Mouse (Mus musculus): ENCODE measurements around the gene Pigk. TPM values are rescaled to one million over a fixed set of nuclear protein-coding genes. Genes with fewer than 3 reads are reported as not detected.

The Pigk gene
- total RNA-seq, 2 experiments from 2014 or later: 47.8 to 63.0 TPM

- DNase-seq (ENCODE audit: low spot score in 2 of 2): no peak
Measured at GRCm38 (mm10) chr3:152886749-152887148, 172.8 kb downstream of the Pigk start.

- no peak for DNase-seq (ENCODE audit: low spot score in 2 of 2)
Measured at GRCm38 (mm10) chr3:152888116-152888515, 174.2 kb downstream of the Pigk start.

DNA sequence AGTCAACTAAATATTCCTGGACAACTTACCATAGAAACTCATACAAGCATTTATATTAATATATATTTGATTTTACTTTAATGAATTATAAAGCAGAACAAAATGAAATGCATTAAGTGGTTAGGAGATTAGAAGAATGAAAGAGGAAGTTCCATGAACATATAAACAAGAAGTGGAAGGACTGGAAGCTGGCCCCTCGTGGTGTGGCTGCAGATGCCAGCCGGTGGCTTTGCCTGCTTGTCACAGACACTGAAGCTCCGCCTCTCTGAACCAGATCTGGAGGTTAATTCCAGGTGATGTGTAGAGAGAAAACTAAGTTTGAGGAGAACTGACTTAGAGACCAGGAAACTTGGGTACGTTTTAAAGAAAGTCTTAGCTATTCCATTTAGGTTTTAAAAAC, 181.0 kb downstream of the Pigk start:
- no peak for DNase-seq (ENCODE audit: low spot score in 2 of 2)

- no peak for DNase-seq (ENCODE audit: low spot score in 2 of 2)
Measured at GRCm38 (mm10) chr3:152896111-152896510, 182.2 kb downstream of the Pigk start.

DNA sequence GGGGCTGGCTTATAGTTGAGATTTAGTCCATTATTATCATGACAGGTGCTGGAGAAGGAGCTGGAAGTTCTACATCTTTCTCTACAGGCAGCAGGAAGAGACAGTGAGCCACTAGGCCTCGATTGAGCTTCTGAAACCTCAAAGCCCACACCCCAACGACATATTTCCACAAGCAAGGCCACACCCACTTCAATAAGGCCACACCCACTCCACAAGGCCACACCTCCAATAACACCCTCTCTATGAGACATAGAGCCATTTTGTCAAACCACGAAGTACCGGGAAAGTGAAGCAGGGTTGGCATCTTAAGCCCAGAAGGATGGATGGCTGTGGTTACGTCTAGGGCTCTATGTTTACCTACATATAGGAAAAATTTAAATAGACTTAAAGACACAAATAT, 183.3 kb downstream of the Pigk start:
- no peak for DNase-seq (ENCODE audit: low spot score in 2 of 2)

- no peak for DNase-seq (ENCODE audit: low spot score in 2 of 2)
Measured at GRCm38 (mm10) chr3:152898906-152899305, 185.0 kb downstream of the Pigk start.

GRCm38 (mm10) chr3:152905026-152905425, 191.1 kb downstream of the Pigk start:
- no peak for DNase-seq (ENCODE audit: low spot score in 2 of 2)

GRCm38 (mm10) chr3:152905800-152906199, 191.9 kb downstream of the Pigk start:
- no peak for DNase-seq (ENCODE audit: low spot score in 2 of 2)

DNA sequence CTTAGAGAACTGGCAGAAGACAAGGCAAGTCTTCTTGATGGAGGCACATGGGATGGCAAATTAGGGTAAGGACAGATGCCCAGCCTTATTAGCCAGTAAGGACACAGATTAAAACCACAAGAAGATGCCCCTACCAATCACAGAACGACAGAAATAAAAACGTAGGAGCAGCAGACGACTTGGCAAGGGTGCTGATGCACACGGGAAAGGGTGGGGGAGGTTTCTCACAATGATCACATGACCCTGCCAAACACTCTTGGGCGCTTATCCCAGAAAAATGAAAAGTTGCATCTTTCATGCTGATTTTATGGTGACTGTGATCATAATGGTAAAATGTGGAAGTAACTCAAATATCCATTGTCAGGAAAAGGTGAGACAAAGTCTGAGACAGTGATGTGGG, 193.2 kb downstream of the Pigk start:
- no peak for DNase-seq (ENCODE audit: low spot score in 2 of 2)

DNA sequence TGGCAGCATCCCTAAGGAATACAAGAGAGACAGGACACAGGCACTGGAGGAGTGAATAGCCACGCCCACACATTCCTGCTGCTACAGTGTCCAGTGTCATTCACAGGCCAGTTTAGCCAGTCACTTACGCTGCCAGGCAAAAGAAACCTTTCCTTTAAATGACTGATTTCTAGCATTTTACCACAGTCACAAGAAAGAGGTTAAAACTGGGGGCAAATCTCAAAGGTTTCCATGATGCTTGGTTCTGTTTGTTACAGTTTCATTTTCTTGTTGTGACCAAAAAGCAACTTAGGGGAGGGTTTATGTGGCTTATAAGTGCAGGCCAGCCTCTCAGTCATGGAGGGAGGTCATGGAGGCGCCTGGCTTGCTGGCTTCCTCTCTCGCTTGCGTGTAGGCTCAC, 193.8 kb downstream of the Pigk start:
- DNase-seq (ENCODE audit: low spot score in 2 of 2): no peak

- no peak for DNase-seq (ENCODE audit: low spot score in 2 of 2)
Measured at GRCm38 (mm10) chr3:152911578-152911977, 197.7 kb downstream of the Pigk start.

DNA sequence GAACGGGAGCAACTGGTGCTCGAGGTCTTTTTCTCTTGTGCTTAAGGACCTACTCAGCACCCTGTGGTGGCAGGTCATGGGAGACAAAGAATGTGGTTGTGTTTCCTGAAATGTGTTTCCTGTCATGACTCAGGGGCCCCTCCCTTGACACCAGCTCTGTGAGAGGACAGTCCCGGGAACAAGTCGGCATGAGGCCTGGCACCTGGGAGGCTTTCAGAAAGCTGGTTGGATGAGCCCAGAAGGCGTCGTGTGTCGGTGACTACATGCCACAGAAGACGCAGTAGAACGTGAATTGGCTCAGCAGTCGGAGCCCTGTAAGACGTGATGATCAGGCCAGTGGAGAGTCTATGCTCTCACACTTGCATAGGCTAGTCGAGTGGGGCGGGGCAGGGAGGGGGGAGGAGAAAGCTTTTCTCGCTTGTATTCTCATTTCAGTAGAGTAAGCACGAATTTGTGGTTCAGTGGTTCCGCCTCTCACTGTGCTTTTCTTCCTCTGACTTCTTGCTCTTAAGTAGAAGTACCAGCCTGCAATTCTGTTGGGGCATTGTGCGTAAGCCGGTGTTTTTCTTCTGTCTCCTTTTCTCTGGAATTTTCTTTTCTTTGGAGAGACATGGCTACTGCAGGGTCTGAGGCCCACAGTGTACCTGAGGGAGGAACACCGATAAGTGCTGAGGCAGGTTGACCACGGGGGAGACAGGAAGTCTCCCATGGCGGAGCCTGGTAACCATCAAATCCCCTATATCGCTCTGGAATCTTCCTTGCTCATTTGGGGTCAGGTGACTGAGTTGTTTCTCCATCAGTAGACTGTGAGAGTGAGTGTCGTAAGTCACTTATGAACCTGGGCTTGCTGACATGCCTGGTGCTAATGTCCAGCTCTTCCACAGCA, 198.6 kb downstream of the Pigk start:
- DNase-seq (ENCODE audit: low spot score in 2 of 2): no peak

GRCm38 (mm10) chr3:152913150-152913549, 199.2 kb downstream of the Pigk start:
- DNase-seq (ENCODE audit: low spot score in 2 of 2): no peak

DNA sequence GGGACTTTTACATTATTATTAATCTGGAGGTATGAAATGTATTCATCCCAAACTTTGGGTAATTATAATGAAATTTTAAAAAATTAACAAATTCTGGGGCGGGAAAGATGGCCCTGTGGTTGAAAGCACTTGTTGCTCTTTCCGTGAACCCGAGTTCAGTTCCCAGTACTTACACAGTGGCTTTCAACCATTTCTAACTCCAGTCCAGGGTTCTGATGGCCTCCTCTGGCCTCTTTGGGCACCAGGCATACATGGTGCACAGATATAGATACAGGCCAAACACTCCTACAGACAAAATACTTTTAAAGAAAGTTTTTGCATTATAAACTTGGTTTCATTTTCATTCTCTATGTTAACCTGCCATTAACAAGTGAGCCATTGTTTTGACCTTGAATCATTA, 199.7 kb downstream of the Pigk start:
- DNase-seq (ENCODE audit: low spot score in 2 of 2): no peak

DNA sequence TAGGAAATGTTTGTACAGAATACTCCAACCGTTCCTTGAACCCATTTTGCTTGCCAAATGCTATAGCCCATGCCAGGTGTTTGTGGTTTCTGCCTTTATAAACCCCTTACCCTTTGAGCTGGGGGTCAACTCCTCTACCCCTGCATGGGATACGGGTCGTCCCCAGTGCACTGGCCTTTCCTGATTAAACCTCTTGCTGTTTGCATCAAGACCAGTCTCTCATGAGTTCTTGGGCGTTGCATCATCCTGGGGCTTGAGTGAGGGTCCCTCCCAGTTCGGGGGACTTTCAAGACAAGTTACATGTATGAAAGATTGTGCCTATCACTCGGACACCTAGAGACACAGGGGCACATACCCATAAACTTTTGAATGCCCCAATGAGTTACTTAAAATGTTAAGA, 200.5 kb downstream of the Pigk start:
- DNase-seq (ENCODE audit: low spot score in 2 of 2): no peak

DNA sequence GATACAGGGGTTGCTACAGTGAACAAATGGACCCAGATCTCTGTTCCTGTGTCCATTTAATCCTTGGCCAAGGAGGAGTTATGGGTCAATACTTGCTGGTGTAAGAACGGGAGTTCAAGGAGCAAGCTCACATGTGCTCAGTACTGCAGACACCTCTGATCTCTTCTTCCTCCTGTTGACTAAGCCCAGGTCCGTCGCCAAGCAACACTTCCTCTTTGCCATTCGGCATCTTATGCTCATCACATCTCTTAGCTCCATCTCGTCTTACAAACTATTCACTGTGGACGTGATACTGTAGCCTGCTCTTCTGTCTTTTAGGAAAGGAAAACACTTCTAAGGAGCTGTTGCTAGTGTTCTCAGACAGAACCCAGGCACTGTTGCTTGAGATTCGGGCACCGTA, 203.7 kb downstream of the Pigk start:
- DNase-seq (ENCODE audit: low spot score in 2 of 2): no peak

DNA sequence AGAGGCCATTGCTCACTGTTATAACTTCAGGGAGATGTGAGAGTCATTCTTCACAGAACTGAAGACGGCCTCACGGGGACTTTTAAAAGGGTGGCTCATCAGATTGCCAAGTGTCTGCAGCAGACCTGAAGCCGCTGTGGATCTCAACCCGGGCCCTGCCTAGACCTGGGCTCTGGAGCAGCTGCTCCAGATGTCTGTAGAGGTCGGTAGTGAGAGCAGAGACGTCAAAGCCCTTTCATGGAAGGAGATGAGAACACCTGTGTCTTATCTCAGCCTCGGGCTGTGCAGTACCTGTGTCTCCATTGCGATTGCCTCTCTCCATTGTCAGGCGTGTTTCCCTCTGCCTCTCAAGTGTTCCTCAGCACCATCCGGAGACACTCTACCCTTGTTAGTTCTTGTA, 205.2 kb downstream of the Pigk start:
- no peak for DNase-seq (ENCODE audit: low spot score in 2 of 2)

- DNase-seq (ENCODE audit: low spot score in 2 of 2): peak in 1 of 2 experiments; percentile 19
Measured at GRCm38 (mm10) chr3:152920365-152920764, 206.5 kb downstream of the Pigk start.

GRCm38 (mm10) chr3:152923530-152923929, 209.6 kb downstream of the Pigk start:
- no peak for DNase-seq (ENCODE audit: low spot score in 2 of 2)

- no peak for DNase-seq (ENCODE audit: low spot score in 2 of 2)
Measured at GRCm38 (mm10) chr3:152925364-152925763, 211.5 kb downstream of the Pigk start.

GRCm38 (mm10) chr3:152926166-152926565, 212.3 kb downstream of the Pigk start:
- DNase-seq (ENCODE audit: low spot score in 2 of 2): no peak

DNA sequence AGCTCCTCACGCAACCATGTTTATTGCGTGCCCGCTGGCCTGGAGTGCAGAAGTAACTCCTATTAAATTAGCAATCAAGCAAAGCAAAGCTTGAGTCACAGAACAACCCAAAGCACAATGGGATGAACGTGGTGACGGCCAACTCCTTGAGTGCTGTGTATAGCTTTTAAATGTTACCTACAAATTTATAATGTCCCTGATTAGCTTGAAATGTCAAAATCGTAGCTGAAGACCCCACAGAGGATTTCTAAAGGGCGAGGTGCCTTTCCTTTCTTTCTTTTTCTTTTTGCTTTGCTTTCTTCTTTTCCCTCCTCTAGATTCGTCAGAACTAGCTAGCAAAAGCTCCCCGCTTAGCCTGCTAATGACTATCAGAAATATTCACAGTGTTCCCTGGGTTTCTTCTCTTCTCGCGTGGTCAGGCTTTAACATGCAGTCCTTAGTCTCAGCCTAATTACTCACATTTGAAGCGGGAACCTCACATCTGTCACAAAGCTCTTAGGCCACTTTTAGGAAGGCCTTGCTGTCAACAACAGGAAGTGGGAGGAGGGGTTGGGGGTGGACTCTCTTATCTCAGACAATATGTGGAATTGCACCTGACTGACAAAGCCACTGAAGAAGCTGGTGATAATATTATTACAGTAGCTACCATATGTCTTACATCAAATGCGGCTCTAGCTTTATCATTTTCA, 214.5 kb downstream of the Pigk start:
- no peak for DNase-seq (ENCODE audit: low spot score in 2 of 2)

Data from left cerebral cortex, adult 18-20 months (tissue).